7 mouse cellular contexts compared by ENCODE assay signal in genomic region chr13:95617082-95617670, GRCm38 (mm10). TPM values are rescaled to one million over a fixed set of nuclear protein-coding genes. Genes with fewer than 3 reads are reported as not detected.
DNase-seq lines count a peak whose midpoint lies in the region; ATAC-seq and TF ChIP-seq lines count a peak whose summit lies in the region.

No protein-coding gene starts in this region.

- peak; percentile 34 for DNase-seq in 3T3-L1 (ENCODE audit: low read depth, low spot score)
- DNase-seq in forebrain, embryonic 11.5 days (ENCODE audit: low spot score), result peak; percentile 56
- DNase-seq in left cerebral cortex, adult 9 months (ENCODE audit: low spot score in 2 of 2), result no peak

- peak overlapping the region; percentile 62 for H3K4me3 ChIP-seq in forebrain, embryonic 11.5 days (ENCODE audit: low read depth, low read length)
- peak overlapping the region; percentile 75 for H3K4me3 ChIP-seq in limb, embryonic 13.5 days
- H3K4me3 ChIP-seq in small intestine, adult 2 months (ENCODE audit: low read depth, low read length), result peak overlapping the region; percentile 76

- H3K9ac ChIP-seq in forebrain, embryonic 11.5 days (ENCODE audit: low read length), result peak overlapping the region; percentile 92
- H3K9ac ChIP-seq in limb, embryonic 13.5 days, result peak overlapping the region; percentile 90

- no peaks in the 10 kb centered on the region for H3K36me3 ChIP-seq in forebrain, embryonic 11.5 days (ENCODE audit: control insufficient read depth, insufficient read depth, low read length)
- H3K36me3 ChIP-seq in limb, embryonic 13.5 days, result peaks cover 8% of the 10 kb centered on the region
- no peaks in the 10 kb centered on the region for H3K36me3 ChIP-seq in small intestine, adult 2 months (ENCODE audit: control insufficient read depth, insufficient read depth, low read length)

- TF ChIP-seq POLR2A in small intestine, adult 2 months (IDR thresholded peaks at IDR 0.05; ENCODE audit: low read depth, low read length), result no peak

- H3K4me2 ChIP-seq in forebrain, embryonic 11.5 days (ENCODE audit: low read depth, low read length, severe bottlenecking), result peak overlapping the region; percentile 57
- peak overlapping the region; percentile 75 for H3K4me2 ChIP-seq in limb, embryonic 13.5 days (replicated peaks)

- TF ChIP-seq CTCF in small intestine, adult 2 months (IDR thresholded peaks at IDR 0.05; ENCODE audit: extremely low read depth, insufficient read length, insufficient replicate concordance, low read depth, low read length), result no peak

- ATAC-seq in CD4-positive, CD25-positive, alpha-beta regulatory T cell, adult 4 months, result peak; percentile 22
- ATAC-seq in forebrain, embryonic 11.5 days (replicated peaks; ENCODE audit: low FRiP score), result 0 out of 2 replicates have a peak, but pooled peaks have one; percentile 28
- no peak for ATAC-seq in limb, embryonic 13.5 days (ENCODE audit: low FRiP score, low read depth)
- ATAC-seq in megakaryocyte progenitor cell, adult 5-6 weeks (replicated peaks; ENCODE audit: poor library complexity), result no peak

- peaks cover 8% of the 10 kb centered on the region for H3K4me1 ChIP-seq in forebrain, embryonic 11.5 days (replicated peaks; ENCODE audit: control insufficient read depth, insufficient read depth, low read length)
- H3K4me1 ChIP-seq in limb, embryonic 13.5 days, result peaks cover 32% of the 10 kb centered on the region
- H3K4me1 ChIP-seq in small intestine, adult 2 months (ENCODE audit: control insufficient read depth, insufficient read depth, insufficient read length, low read length), result 0 out of 2 replicates have a peak, but pooled peaks cover 3% of the 10 kb centered on the region

- no peaks in the 10 kb centered on the region for H3K27me3 ChIP-seq in forebrain, embryonic 11.5 days (ENCODE audit: control insufficient read depth, insufficient read depth, low read length)
- H3K27me3 ChIP-seq in limb, embryonic 13.5 days, result no peaks in the 10 kb centered on the region
- H3K27me3 ChIP-seq in small intestine, adult 2 months (ENCODE audit: control insufficient read depth, insufficient read depth, low read length), result peaks cover 13% of the 10 kb centered on the region

- H3K9me3 ChIP-seq in forebrain, embryonic 11.5 days (ENCODE audit: control insufficient read depth, low read length), result no peaks in the 10 kb centered on the region
- H3K9me3 ChIP-seq in limb, embryonic 13.5 days, result no peaks in the 10 kb centered on the region

- no peak overlapping the region for H3K27ac ChIP-seq in forebrain, embryonic 11.5 days (ENCODE audit: low read depth, low read length)
- H3K27ac ChIP-seq in limb, embryonic 13.5 days, result peak overlapping the region; percentile 77; the same call in 1 of the 2 replicates
- no peak overlapping the region for H3K27ac ChIP-seq in small intestine, adult 2 months (ENCODE audit: insufficient read depth, low read depth, low read length)

- 7% methylated on average over 17 of the region's 17 CpGs for WGBS in forebrain, embryonic 11.5 days
- 6% methylated on average over 17 of the region's 17 CpGs for WGBS in limb, embryonic 13.5 days
- 44% methylated on average over 17 of the region's 17 CpGs for WGBS in small intestine, adult 2 months

RNA-seq across cellular contexts. Expression of gene F2r, which starts 1.1 kb away (rescaled TPM):
- 10 to 100 TPM; 21.4 to 25.0 TPM for polyA plus RNA-seq in CD4-positive, CD25-positive, alpha-beta regulatory T cell, adult 4 months (2017; shearing (Covaris generic))
- polyA plus RNA-seq in forebrain, embryonic 11.5 days (2014; fragmentation: Nextera tagmentation; extraction: Ambion mirVana), result 121 and 122 TPM in 2 replicates
- polyA plus RNA-seq in limb, embryonic 13.5 days (2015; fragmentation: Nextera tagmentation; extraction: Ambion mirVana), result 101 and 102 TPM in 2 replicates
- 9.0 and 15.1 TPM in 2 replicates for polyA plus RNA-seq in small intestine, adult 2 months (2012; rRNA removed)
- total RNA-seq in megakaryocyte progenitor cell, adult 5-6 weeks (2015), result 3.8 and 9.6 TPM in 2 replicates
- total RNA-seq in megakaryocyte progenitor cell, adult 5-6 weeks (2017), result 2.5 and 6.2 TPM in 2 replicates

Comparison
In these comparisons a context has a peak if more than half of its experiments do, and no peak if none do; other contexts are left out.
1. DNase-seq: peak in 3T3-L1 (single experiment) and forebrain, embryonic 11.5 days (single experiment); none in left cerebral cortex, adult 9 months (0 of 2).
2. ATAC-seq: peak in CD4-positive, CD25-positive, alpha-beta regulatory T cell, adult 4 months (single experiment) and forebrain, embryonic 11.5 days (single experiment); none in limb, embryonic 13.5 days (single experiment) and megakaryocyte progenitor cell, adult 5-6 weeks (single experiment).
3. Peak in every context shown above with its lines, with median percentiles within 50 percentile points of each other: H3K4me3 ChIP-seq.